Mouse (Mus musculus) limb, embryonic 13.5 days (tissue): ENCODE measurements around the gene Gm11444. TPM values are rescaled to one million over a fixed set of nuclear protein-coding genes. Genes with fewer than 3 reads are reported as not detected.

Source experiments
- ATAC-seq: fragments of 200-750 bp; cut with Nextera tagmentation; 2 replicates; pipeline ENCODE4 v1.8.0; 2017; ENCODE audit warnings: low read depth, moderate number of reproducible peaks, moderate TSS enrichment; ENCODE audit not compliant: low FRiP score
- H3K27ac ChIP-seq: fragments of 300-500 bp; sonication (generic); 2 replicates; pipeline ENCODE4 v1.5.1; 2015; ENCODE audit warnings: inconsistent platforms, mild to moderate bottlenecking, moderate library complexity
- H3K27me3 ChIP-seq: fragments of 300-500 bp; sonication (generic); 2 replicates; pipeline ENCODE4 v1.6.1; 2015; ENCODE audit warnings: mild to moderate bottlenecking, inconsistent platforms
- H3K36me3 ChIP-seq: fragments of 300-500 bp; sonication (generic); 2 replicates; pipeline ENCODE4 v1.6.1; 2015; ENCODE audit warnings: inconsistent platforms, mild to moderate bottlenecking, moderate library complexity
- H3K4me1 ChIP-seq: fragments of 300-500 bp; sonication (generic); 2 replicates; pipeline ENCODE4 v1.6.1; 2015; ENCODE audit warnings: inconsistent platforms
- H3K4me2 ChIP-seq: fragments of 300-500 bp; sonication (generic); replicated peaks from 2 replicates; pipeline ENCODE4 v1.6.1; 2015; ENCODE audit warnings: inconsistent platforms, mild to moderate bottlenecking, moderate library complexity
- H3K4me3 ChIP-seq: fragments of 300-500 bp; sonication (generic); 2 replicates; pipeline ENCODE4 v1.5.1; 2015; ENCODE audit warnings: moderate library complexity, mild to moderate bottlenecking, inconsistent platforms
- H3K9ac ChIP-seq: fragments of 300-500 bp; sonication (generic); 2 replicates; pipeline ENCODE4 v1.6.1; 2015; ENCODE audit warnings: mild to moderate bottlenecking, inconsistent platforms
- H3K9me3 ChIP-seq: fragments of 300-500 bp; sonication (generic); 2 replicates; pipeline ENCODE4 v1.6.1; 2016; ENCODE audit warnings: inconsistent platforms
- WGBS: fragments of 180-500 bp; shearing (Covaris S2); methylation state at CpG from one replicate; pipeline ENCODE4 v1.1.7; 2015; 5-methylcytosine and 5-hydroxymethylcytosine counted together
- polyA plus RNA-seq: library from polyadenylated mRNA; unstranded; fragments of >200 nt; fragmentation: Nextera tagmentation; extraction: Ambion mirVana; gene quantifications from 2 replicates; pipeline ENCODE4 v1.2.1, GENCODE M21; 2015

Gm11444 gene
- polyA plus RNA-seq, 1 experiment from 2014 or later, result 0.28 TPM

GRCm38 (mm10) chr11:85889056-85889729 is 39.1 kb upstream of the Gm11444 start:
- Histone ChIP-seq H3K36me3 (no peaks in the 10 kb centered on the region), H3K4me2 (peak overlapping the region; percentile 76), H3K9me3 (no peaks in the 10 kb centered on the region), H3K4me1 (peaks cover 69% of the 10 kb centered on the region), H3K27me3 (peaks cover 75% of the 10 kb centered on the region), H3K9ac (peak overlapping the region; percentile 89), H3K4me3 (peak overlapping the region; percentile 56), H3K27ac (peak overlapping the region; percentile 91)
- ATAC-seq, result no peak
- WGBS, result 34% methylated on average over 8 of the region's 8 CpGs

GRCm38 (mm10) chr11:85888451-85888961 is 38.4 kb upstream of the Gm11444 start:
- Histone ChIP-seq H3K4me1 (peaks cover 62% of the 10 kb centered on the region), H3K36me3 (no peaks in the 10 kb centered on the region), H3K9ac (peak overlapping the region; percentile 89), H3K4me2 (peak overlapping the region; percentile 76), H3K27me3 (peaks cover 71% of the 10 kb centered on the region), H3K4me3 (peak overlapping the region; percentile 56), H3K9me3 (no peaks in the 10 kb centered on the region), H3K27ac (peak overlapping the region; percentile 91)
- ATAC-seq, result no peak
- WGBS, result 4% methylated on average over 26 of the region's 26 CpGs

GRCm38 (mm10) chr11:85887801-85888450 is 37.8 kb upstream of the Gm11444 start:
- peak overlapping the region; percentile 56 for H3K4me3 ChIP-seq
- peaks cover 56% of the 10 kb centered on the region for H3K4me1 ChIP-seq
- peak overlapping the region; percentile 91 for H3K27ac ChIP-seq
- 5% methylated on average over 17 of the region's 17 CpGs for WGBS
- H3K9me3 ChIP-seq, result no peaks in the 10 kb centered on the region
- ATAC-seq, result no peak
- no peaks in the 10 kb centered on the region for H3K36me3 ChIP-seq
- H3K9ac ChIP-seq, result peak overlapping the region; percentile 89
- peak overlapping the region; percentile 76 for H3K4me2 ChIP-seq
- peaks cover 66% of the 10 kb centered on the region for H3K27me3 ChIP-seq

GRCm38 (mm10) chr11:85887273-85887672 is 37.1 kb upstream of the Gm11444 start:
- Histone ChIP-seq H3K9ac (peak overlapping the region; percentile 89), H3K4me2 (peak overlapping the region; percentile 76), H3K4me3 (peak overlapping the region; percentile 56), H3K4me1 (peaks cover 50% of the 10 kb centered on the region), H3K9me3 (no peaks in the 10 kb centered on the region), H3K36me3 (no peaks in the 10 kb centered on the region), H3K27me3 (peaks cover 59% of the 10 kb centered on the region), H3K27ac (no peak overlapping the region)
- no peak for ATAC-seq
- 17% methylated on average over 6 of the region's 6 CpGs for WGBS

GRCm38 (mm10) chr11:85886429-85886785 is 36.3 kb upstream of the Gm11444 start:
- peak overlapping the region; percentile 60 for H3K4me2 ChIP-seq
- peak overlapping the region; percentile 90 for H3K9ac ChIP-seq
- H3K27me3 ChIP-seq, result peaks cover 50% of the 10 kb centered on the region

GRCm38 (mm10) chr11:85885665-85886428 is 35.7 kb upstream of the Gm11444 start, which contains the start of gene Tbx4:
Gene Tbx4, plus strand, starts transcription at chr11:85886422.
- H3K9me3 ChIP-seq, result no peaks in the 10 kb centered on the region
- peak; percentile 59 for ATAC-seq
- no peaks in the 10 kb centered on the region for H3K36me3 ChIP-seq
- WGBS, result 15% methylated on average over 21 of the region's 28 CpGs
- peak within 1 kb of the TSS; percentile 76 for H3K4me2 ChIP-seq
- peak within 1 kb of the TSS; percentile 90 for H3K9ac ChIP-seq
- peaks cover 45% of the 10 kb centered on the region for H3K27me3 ChIP-seq
- peaks cover 35% of the 10 kb centered on the region for H3K4me1 ChIP-seq
- H3K27ac ChIP-seq, result peak within 1 kb of the TSS; percentile 88
- peak within 1 kb of the TSS; percentile 61 for H3K4me3 ChIP-seq

More at GRCm38 (mm10) chr11:85886429-85886785, 36.3 kb upstream of the Gm11444 start:
- no peak for ATAC-seq
- H3K4me3 ChIP-seq, result peak overlapping the region; percentile 61
- peak overlapping the region; percentile 88 for H3K27ac ChIP-seq
- H3K9me3 ChIP-seq, result no peaks in the 10 kb centered on the region
- H3K4me1 ChIP-seq, result peaks cover 41% of the 10 kb centered on the region
- 4% methylated on average over 22 of the region's 22 CpGs for WGBS
- H3K36me3 ChIP-seq, result no peaks in the 10 kb centered on the region

GRCm38 (mm10) chr11:85884498-85884897 is 34.4 kb upstream of the Gm11444 start:
- Histone ChIP-seq H3K4me2 (no peak overlapping the region), H3K4me1 (peaks cover 34% of the 10 kb centered on the region), H3K9me3 (no peaks in the 10 kb centered on the region), H3K27ac (no peak overlapping the region), H3K9ac (no peak overlapping the region), H3K4me3 (no peak overlapping the region), H3K36me3 (no peaks in the 10 kb centered on the region), H3K27me3 (peaks cover 32% of the 10 kb centered on the region)
- WGBS, result 78% methylated on average over 4 of the region's 4 CpGs
- no peak for ATAC-seq

GRCm38 (mm10) chr11:85876059-85876788 is 26.1 kb upstream of the Gm11444 start:
- H3K36me3 ChIP-seq, result no peaks in the 10 kb centered on the region
- H3K4me1 ChIP-seq, result peaks cover 30% of the 10 kb centered on the region
- H3K9me3 ChIP-seq, result no peaks in the 10 kb centered on the region
- no peak overlapping the region for H3K9ac ChIP-seq
- H3K27ac ChIP-seq, result peak overlapping the region; percentile 65
- peak overlapping the region; percentile 58 for H3K4me2 ChIP-seq
- peak overlapping the region; percentile 28 for H3K4me3 ChIP-seq
- H3K27me3 ChIP-seq, result no peaks in the 10 kb centered on the region
- peak; percentile 89 for ATAC-seq
- WGBS, result 10% methylated on average over 24 of the region's 24 CpGs

GRCm38 (mm10) chr11:85864363-85864762 is 14.2 kb upstream of the Gm11444 start:
- H3K9ac ChIP-seq, result no peak overlapping the region
- no peaks in the 10 kb centered on the region for H3K9me3 ChIP-seq
- H3K27me3 ChIP-seq, result no peaks in the 10 kb centered on the region
- no peak overlapping the region for H3K4me2 ChIP-seq
- WGBS, result 41% methylated on average over 7 of the region's 7 CpGs
- no peak overlapping the region for H3K4me3 ChIP-seq
- no peak for ATAC-seq
- H3K36me3 ChIP-seq, result no peaks in the 10 kb centered on the region
- H3K27ac ChIP-seq, result no peak overlapping the region
- no peaks in the 10 kb centered on the region for H3K4me1 ChIP-seq

- Histone ChIP-seq H3K27me3 (no peaks in the 10 kb centered on the region), H3K9me3 (no peaks in the 10 kb centered on the region), H3K36me3 (no peaks in the 10 kb centered on the region), H3K27ac (no peak overlapping the region), H3K4me2 (no peak overlapping the region), H3K9ac (peak overlapping the region; percentile 19; the same call in 1 of the 2 replicates), H3K4me1 (no peaks in the 10 kb centered on the region), H3K4me3 (no peak overlapping the region)
- WGBS, result 32% methylated on average over 6 of the region's 6 CpGs
- no peak for ATAC-seq
Observed at GRCm38 (mm10) chr11:85857997-85858698, 8.0 kb upstream of the Gm11444 start.

- H3K27me3 ChIP-seq, result peaks cover 9% of the 10 kb centered on the region; the same call in 1 of the 2 replicates
- H3K9me3 ChIP-seq, result no peaks in the 10 kb centered on the region
- 47% methylated on average over 6 of the region's 6 CpGs for WGBS
Observed at GRCm38 (mm10) chr11:85850758-85851157, 625 bp upstream of the Gm11444 start.

More at GRCm38 (mm10) chr11:85850758-85851157, 625 bp upstream of the Gm11444 start:
- Histone ChIP-seq H3K4me2 (no peak overlapping the region), H3K27ac (no peak overlapping the region), H3K4me3 (no peak overlapping the region), H3K4me1 (peaks cover 12% of the 10 kb centered on the region; the same call in 1 of the 2 replicates), H3K9ac (no peak overlapping the region), H3K36me3 (no peaks in the 10 kb centered on the region)
- ATAC-seq, result no peak
